Mouse (Mus musculus) cerebellum, adult 2 months (tissue): ENCODE data around the gene Atraid. TPM values are rescaled to one million over a fixed set of nuclear protein-coding genes. Genes with fewer than 3 reads are reported as not detected.
A peak's percentile ranks its signal among the peaks of the same experiment; 100 is the strongest.
"Not testable (repeated sequence)": the region's sequence is repeated elsewhere in the genome, so short reads cannot be mapped to it uniquely, and the experiment has no call there.

ENCODE experiments used
- DNase-seq, 2 experiments: peaks; one replicate each; pipeline ENCODE4 v3.0.0; 2021
- H3K27ac ChIP-seq: fragments of 200-500 bp; 2 replicates; pipeline ENCODE4 v1.5.1; 2012; ENCODE audit warnings: low read length, control low read depth, inconsistent platforms; ENCODE audit not compliant: insufficient read depth
- H3K27me3 ChIP-seq: fragments of 200-500 bp; 2 replicates; pipeline ENCODE4 v1.6.1; 2012; ENCODE audit warnings: inconsistent platforms, mild to moderate bottlenecking, low read length, moderate library complexity; ENCODE audit not compliant: control insufficient read depth, insufficient read depth
- H3K4me1 ChIP-seq: fragments of 200-500 bp; 2 replicates; pipeline ENCODE4 v1.6.1; 2011; ENCODE audit warnings: low read length; ENCODE audit not compliant: control insufficient read depth, insufficient read depth
- H3K4me3 ChIP-seq: fragments of 200-500 bp; replicated peaks from 2 replicates; pipeline ENCODE3; 2011; ENCODE audit warnings: mild to moderate bottlenecking, low read depth, low read length, control low read depth; ENCODE audit not compliant: insufficient read depth
- CTCF ChIP-seq: fragments of 200-500 bp; IDR thresholded peaks from 2 replicates; pipeline ENCODE4 v1.5.1; 2011; ENCODE audit warnings: low read depth, mild to moderate bottlenecking, control low read depth, low read length, moderate library complexity, borderline replicate concordance; ENCODE audit not compliant: insufficient read depth
- POLR2A ChIP-seq: fragments of 200-500 bp; IDR thresholded peaks from 2 replicates; pipeline ENCODE4 v1.6.1; 2011; ENCODE audit warnings: low read length, control low read depth, borderline replicate concordance; ENCODE audit not compliant: insufficient read depth
- WGBS: fragments of 180-500 bp; shearing (Covaris S2); methylation state at CpG from one replicate; pipeline ENCODE4 v1.1.7; 2018; 5-methylcytosine and 5-hydroxymethylcytosine counted together
- polyA plus RNA-seq: library from polyadenylated mRNA; depleted of rRNA; stranded (reverse); fragments of >200 nt; gene quantifications from 2 replicates; pipeline ENCODE4 v1.2.3, GENCODE M21; 2012; rRNA removed

Atraid gene
- 170 and 175 TPM in 2 replicates for polyA plus RNA-seq

DNA sequence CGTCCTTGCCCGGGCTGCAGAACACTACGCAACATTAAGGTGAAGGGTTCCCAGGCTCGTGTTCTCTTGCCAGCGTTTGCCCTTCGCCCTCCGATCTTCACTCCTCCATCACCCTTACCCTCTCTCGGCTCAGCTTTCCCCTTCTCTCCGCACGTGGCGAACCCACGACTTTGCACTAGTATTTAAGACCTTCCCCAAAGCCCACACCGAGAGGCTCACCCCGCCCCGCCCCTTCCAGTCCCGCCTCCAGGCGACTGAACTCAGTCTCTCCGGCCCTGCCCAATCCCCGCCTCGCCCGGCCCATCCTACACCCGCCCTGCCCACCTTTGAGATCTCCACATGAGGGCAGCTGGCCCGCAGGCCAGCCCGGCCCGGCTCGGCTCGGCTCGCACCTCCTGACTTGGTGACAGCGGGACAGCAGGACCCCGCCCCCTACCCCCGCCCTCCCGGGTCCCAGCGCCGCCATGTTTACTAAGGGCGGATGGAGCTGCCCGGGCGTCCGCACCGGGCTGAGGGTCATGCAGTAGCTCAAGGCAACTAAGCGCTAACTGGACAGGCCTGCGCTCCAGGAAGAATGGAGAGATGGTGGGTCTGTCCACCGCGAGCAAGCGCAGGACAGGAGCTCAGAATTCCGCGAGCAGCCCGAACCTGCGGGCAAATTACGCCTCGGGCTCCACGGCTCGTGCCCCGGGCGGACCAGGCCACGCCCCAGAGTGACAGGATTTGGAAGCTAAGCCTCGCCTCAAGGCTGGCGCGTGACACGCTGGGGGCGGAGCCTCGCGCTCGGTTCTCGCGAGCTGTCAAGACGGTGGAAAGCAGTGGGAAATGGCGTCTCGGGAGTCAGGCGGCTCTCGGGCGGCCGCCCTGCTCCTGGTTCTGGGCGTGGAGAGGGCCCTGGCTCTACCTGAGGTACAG, at the start of gene Atraid:
Gene Atraid, plus strand, starts transcription at position 465 of the 915 bp plus-strand sequence.
- Histone ChIP-seq H3K27ac (peak within 1 kb of the TSS; percentile 90), H3K4me3 (peak within 1 kb of the TSS; percentile 88), H3K4me1 (no peaks in the 10 kb centered on the region), H3K27me3 (no peaks in the 10 kb centered on the region)
- under 1% methylated on average over 73 of the region's 73 CpGs for WGBS
- DNase-seq: peak; percentile 99
- TF ChIP-seq POLR2A (peak; percentile 97), CTCF (no peak)

- Histone ChIP-seq H3K27ac (no peak overlapping the region), H3K4me1 (no peaks in the 10 kb centered on the region), H3K4me3 (no peak overlapping the region), H3K27me3 (no peaks in the 10 kb centered on the region)
- no peak for TF ChIP-seq POLR2A
- TF ChIP-seq CTCF: no peak
- no peak for DNase-seq
- 74% methylated on average over 5 of the region's 5 CpGs for WGBS
Measured at GRCm38 (mm10) chr5:30999324-30999723, 48.8 kb upstream of the Atraid start.

GRCm38 (mm10) chr5:31000122-31000521, 48.0 kb upstream of the Atraid start:
- Histone ChIP-seq H3K4me3 (no peak overlapping the region), H3K4me1 (no peaks in the 10 kb centered on the region), H3K27me3 (no peaks in the 10 kb centered on the region), H3K27ac (no peak overlapping the region)
- DNase-seq: no peak
- 76% methylated on average over 7 of the region's 7 CpGs for WGBS
- TF ChIP-seq CTCF (no peak), POLR2A (no peak)

DNA sequence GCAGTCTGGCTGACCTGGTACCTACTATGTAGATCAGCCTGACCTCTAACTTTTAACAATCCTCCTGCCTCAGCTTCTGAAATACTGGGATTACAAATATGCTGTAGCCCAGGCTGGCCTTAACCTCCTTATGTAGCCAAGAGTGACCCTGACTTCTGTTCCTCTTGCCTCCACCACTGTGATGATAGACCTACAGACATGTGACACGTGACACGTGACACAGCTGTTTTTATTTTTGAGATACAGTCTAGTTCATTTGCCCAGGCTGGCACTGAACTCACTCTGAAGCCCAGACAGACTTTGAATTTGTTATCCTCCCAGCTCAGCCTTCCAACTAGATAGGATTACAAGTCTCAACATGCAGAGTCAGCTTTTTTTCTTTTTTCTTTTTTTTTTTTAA, 47.1 kb upstream of the Atraid start:
- DNase-seq: no peak
- 75% methylated on average over 2 of the region's 2 CpGs for WGBS
- TF ChIP-seq CTCF (no peak), POLR2A (no peak)

DNA sequence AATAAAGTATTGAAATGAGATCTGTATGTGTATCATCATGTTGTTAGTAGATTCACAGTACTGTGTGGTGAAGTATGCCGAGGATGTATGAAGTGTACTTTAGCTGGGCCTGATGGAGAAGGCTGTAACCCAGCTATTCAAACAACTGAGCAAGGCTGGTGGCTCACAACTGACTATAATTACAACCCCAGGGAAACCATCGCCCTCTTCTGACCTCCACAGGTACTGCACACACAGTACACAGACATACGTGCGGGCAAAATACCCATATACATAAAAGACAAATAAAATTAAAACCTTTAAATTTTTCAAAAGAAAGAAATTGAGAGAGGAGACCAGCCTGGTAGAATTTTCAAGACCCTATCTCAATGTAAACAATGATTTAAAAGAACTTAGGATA, 46.6 kb upstream of the Atraid start:
- TF ChIP-seq POLR2A (no peak), CTCF (no peak)
- Histone ChIP-seq H3K27ac (no peak overlapping the region), H3K4me3 (no peak overlapping the region), H3K27me3 (no peaks in the 10 kb centered on the region), H3K4me1 (no peaks in the 10 kb centered on the region)
- DNase-seq: no peak
- 82% methylated on average over 4 of the region's 4 CpGs for WGBS

More for the DNA sequence above, 47.1 kb upstream of the Atraid start:
- Histone ChIP-seq H3K4me1 (no peaks in the 10 kb centered on the region), H3K27ac (no peak overlapping the region), H3K27me3 (no peaks in the 10 kb centered on the region), H3K4me3 (no peak overlapping the region)

DNA sequence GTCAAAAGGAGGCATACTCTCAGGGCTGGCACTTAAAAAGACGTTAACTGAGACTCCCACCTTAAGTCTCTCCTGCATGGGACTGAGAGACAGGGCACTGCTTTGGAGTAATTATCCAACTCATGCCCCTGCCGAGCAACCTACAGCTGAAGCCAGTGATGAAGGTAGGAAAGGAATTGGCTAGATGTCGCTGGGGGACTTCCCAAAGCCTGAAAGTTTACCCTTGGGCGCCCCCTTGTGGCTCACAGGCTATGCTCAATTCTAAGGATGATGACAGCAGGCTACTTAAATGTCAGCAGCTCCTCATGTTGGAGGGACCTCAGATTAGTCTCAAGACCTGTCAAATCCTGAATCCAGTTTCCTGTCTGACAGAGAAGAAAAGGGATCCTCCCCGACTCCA, 43.9 kb upstream of the Atraid start:
- Histone ChIP-seq H3K4me1 (no peaks in the 10 kb centered on the region), H3K27ac (no peak overlapping the region), H3K27me3 (no peaks in the 10 kb centered on the region), H3K4me3 (no peak overlapping the region)
- TF ChIP-seq CTCF: peak; percentile 84
- TF ChIP-seq POLR2A: no peak
- WGBS: 3% methylated on average over 5 of the region's 5 CpGs
- DNase-seq: peak; percentile 80 to 91

DNA sequence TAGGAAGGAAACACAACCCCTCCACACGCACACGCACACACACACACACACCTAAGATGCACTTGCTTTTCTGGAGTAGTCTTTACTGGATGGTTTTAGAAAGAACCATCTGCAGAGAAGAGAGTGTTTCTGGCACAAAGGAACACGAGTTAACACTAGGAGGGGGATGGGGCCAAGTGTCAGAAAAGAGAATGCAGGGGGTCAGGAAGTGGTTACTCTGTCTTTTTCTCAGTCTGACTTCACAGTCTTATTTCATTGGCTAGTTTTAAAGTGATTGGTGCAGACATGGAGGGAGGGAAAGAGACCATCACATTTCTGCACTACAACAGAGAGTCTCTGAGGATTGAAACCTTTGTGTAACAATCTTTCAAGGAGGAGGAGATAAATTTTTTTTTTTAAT, 35.4 kb upstream of the Atraid start:
- Histone ChIP-seq H3K27me3 (no peaks in the 10 kb centered on the region), H3K4me1 (no peaks in the 10 kb centered on the region), H3K27ac (no peak overlapping the region), H3K4me3 (no peak overlapping the region)
- 66% methylated on average over 3 of the region's 3 CpGs for WGBS
- DNase-seq: no peak
- TF ChIP-seq CTCF (no peak), POLR2A (no peak)

- 84% methylated on average over 2 of the region's 2 CpGs for WGBS
- H3K27ac ChIP-seq: no peak overlapping the region
- TF ChIP-seq POLR2A (no peak), CTCF (no peak)
- H3K27me3 ChIP-seq: no peaks in the 10 kb centered on the region
- H3K4me3 ChIP-seq: no peak overlapping the region
- no peaks in the 10 kb centered on the region for H3K4me1 ChIP-seq
- DNase-seq: no peak
Measured at GRCm38 (mm10) chr5:31015913-31016312, 32.2 kb upstream of the Atraid start.

DNA sequence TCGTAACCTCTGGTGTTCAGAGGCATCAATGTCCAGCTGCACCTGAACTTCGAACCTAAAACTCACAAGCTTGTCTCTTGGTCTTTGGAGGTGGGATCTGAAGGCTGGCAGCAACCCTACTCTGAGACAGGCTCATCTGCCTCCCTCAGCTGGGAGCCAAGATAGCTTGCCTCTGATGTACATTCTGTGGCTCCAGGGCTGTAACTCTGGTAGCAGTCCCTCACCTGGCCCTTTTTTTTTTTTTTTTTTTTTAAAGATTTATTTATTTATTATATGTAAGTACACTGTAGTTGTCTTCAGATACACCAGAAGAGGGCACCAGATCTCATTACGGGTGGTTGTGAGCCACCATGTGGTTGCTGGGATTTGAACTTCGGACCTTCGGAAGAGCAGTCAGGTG, 26.3 kb upstream of the Atraid start:
- DNase-seq, H3K4me1 ChIP-seq, H3K4me3 ChIP-seq, H3K27me3 ChIP-seq, H3K27ac ChIP-seq: not testable (repeated sequence)
- 84% methylated on average over 5 of the region's 5 CpGs for WGBS
